Mouse (Mus musculus) forebrain, embryonic 14.5 days (tissue): Measurements from ENCODE around the gene Gm8267. TPM values are rescaled to one million over a fixed set of nuclear protein-coding genes. Genes with fewer than 3 reads are reported as not detected.
"Not testable (repeated sequence)": the region's sequence is repeated elsewhere in the genome, so short reads cannot be mapped to it uniquely, and the experiment has no call there.

ENCODE experiments used
- ATAC-seq: fragments of 200-750 bp; cut with Nextera tagmentation; 2 replicates; pipeline ENCODE4 v1.8.0; 2017; ENCODE audit warnings: mild to moderate bottlenecking, moderate library complexity
- DNase-seq: peaks from one replicate; pipeline ENCODE4 v3.0.0-alpha.2; 2015; ENCODE audit warnings: low spot score
- H3K27ac ChIP-seq: fragments of 300-500 bp; sonication (generic); 2 replicates; pipeline ENCODE4 v1.5.1; 2014; ENCODE audit warnings: low read depth, mild to moderate bottlenecking, control low read depth, low read length, moderate library complexity
- H3K27me3 ChIP-seq: fragments of 300-500 bp; sonication (generic); replicated peaks from 2 replicates; pipeline ENCODE4 v1.6.1; 2014; ENCODE audit warnings: low read length, control low read depth, mixed read lengths; ENCODE audit not compliant: control insufficient read depth, insufficient read depth
- H3K36me3 ChIP-seq: fragments of 300-500 bp; sonication (generic); 2 replicates; pipeline ENCODE4 v1.6.1; 2014; ENCODE audit warnings: low read length, control low read depth; ENCODE audit not compliant: control insufficient read depth, insufficient read depth
- H3K4me1 ChIP-seq: fragments of 300-500 bp; sonication (generic); 2 replicates; pipeline ENCODE4 v1.6.1; 2014; ENCODE audit warnings: antibody characterized with exemption, low read length, control low read depth; ENCODE audit not compliant: control insufficient read depth, insufficient read depth
- H3K4me2 ChIP-seq: fragments of 300-500 bp; sonication (generic); 2 replicates; pipeline ENCODE4 v1.6.1; 2014; ENCODE audit warnings: mild to moderate bottlenecking, control low read depth, low read length
- H3K4me3 ChIP-seq: fragments of 300-500 bp; sonication (generic); 2 replicates; pipeline ENCODE4 v1.5.1; 2014; ENCODE audit warnings: low read depth, low read length, control low read depth
- H3K9ac ChIP-seq: fragments of 300-500 bp; sonication (generic); 2 replicates; pipeline ENCODE4 v1.6.1; 2014; ENCODE audit warnings: mild to moderate bottlenecking, low read length, control low read depth, moderate library complexity
- H3K9me3 ChIP-seq: fragments of 300-500 bp; sonication (generic); replicated peaks from 2 replicates; pipeline ENCODE4 v1.6.1; 2016; ENCODE audit warnings: low read length, control low read depth, mixed read lengths; ENCODE audit not compliant: control insufficient read depth
- WGBS: fragments of 180-500 bp; shearing (Covaris S2); extraction: QIAGEN DNeasy Blood & Tissue Kit; methylation state at CpG from one replicate; pipeline ENCODE4 v1.1.7; 2014; 5-methylcytosine and 5-hydroxymethylcytosine counted together
- polyA plus RNA-seq: library from polyadenylated mRNA; unstranded; fragments of >200 nt; fragmentation: Nextera tagmentation; extraction: Ambion mirVana; gene quantifications from 2 replicates; pipeline ENCODE4 v1.2.1, GENCODE M21; 2014

Gm8267 gene
- not detected in 2 replicates for polyA plus RNA-seq

GRCm38 (mm10) chr14:44750240-44750639 lies at the start of gene Gm8267:
Gene Gm8267 (minus strand): TSS chr14:44750340.
- no peak within 1 kb of the TSS for H3K27ac ChIP-seq
- ATAC-seq, result no peak

GRCm38 (mm10) chr14:44789537-44790382 lies 39.6 kb upstream of the Gm8267 start:
- not testable (repeated sequence) for H3K27ac ChIP-seq, DNase-seq, H3K27me3 ChIP-seq, H3K36me3 ChIP-seq, H3K9ac ChIP-seq, ATAC-seq, H3K4me2 ChIP-seq, H3K9me3 ChIP-seq, H3K4me1 ChIP-seq, H3K4me3 ChIP-seq
- 68% methylated on average over 2 of the region's 2 CpGs for WGBS

More at GRCm38 (mm10) chr14:44750240-44750639, at the start of gene Gm8267:
- Histone ChIP-seq H3K27me3 (no peaks in the 10 kb centered on the region), H3K36me3 (no peaks in the 10 kb centered on the region), H3K9me3 (no peaks in the 10 kb centered on the region), H3K4me3 (no peak within 1 kb of the TSS), H3K4me1 (no peaks in the 10 kb centered on the region), H3K9ac (no peak within 1 kb of the TSS), H3K4me2 (no peak within 1 kb of the TSS)
- 83% methylated on average over 3 of the region's 3 CpGs for WGBS
- DNase-seq, result no peak

- ATAC-seq, H3K4me2 ChIP-seq, H3K4me1 ChIP-seq, H3K27ac ChIP-seq, H3K9ac ChIP-seq, H3K4me3 ChIP-seq, H3K9me3 ChIP-seq, DNase-seq, H3K27me3 ChIP-seq, H3K36me3 ChIP-seq: not testable (repeated sequence)
- WGBS, result 81% methylated on average over 1 of the region's 1 CpGs
These were observed 7.4 kb downstream of the Gm8267 start for GRCm38 (mm10) chr14:44742789-44743188.

GRCm38 (mm10) chr14:44730711-44731110 lies 19.4 kb downstream of the Gm8267 start:
- H3K4me1 ChIP-seq, DNase-seq, H3K27ac ChIP-seq, H3K36me3 ChIP-seq, H3K27me3 ChIP-seq, H3K4me2 ChIP-seq, H3K4me3 ChIP-seq, H3K9me3 ChIP-seq, H3K9ac ChIP-seq, ATAC-seq: not testable (repeated sequence)

- H3K9me3 ChIP-seq, DNase-seq, H3K9ac ChIP-seq, H3K4me2 ChIP-seq, H3K4me3 ChIP-seq, H3K27me3 ChIP-seq, ATAC-seq, H3K27ac ChIP-seq, H3K36me3 ChIP-seq, H3K4me1 ChIP-seq: not testable (repeated sequence)
- WGBS, result 94% methylated on average over 3 of the region's 3 CpGs
These were observed 43.8 kb downstream of the Gm8267 start, which contains the start of gene Gm8257 for GRCm38 (mm10) chr14:44706356-44706755. Gene Gm8257 (minus strand): TSS chr14:44706456.

Other genes starting within 250 kb of the Gm8267 start
- not detected in 2 replicates for gene Gm17093, start 232.1 kb downstream of the Gm8267 start, polyA plus RNA-seq
- not detected in 2 replicates for gene Gm8247, start 167.2 kb downstream of the Gm8267 start, polyA plus RNA-seq
- gene Gm5624, start 122.4 kb downstream of the Gm8267 start, polyA plus RNA-seq, result not detected in 2 replicates
- not detected in 2 replicates for gene Gm8257, start 43.9 kb downstream of the Gm8267 start, polyA plus RNA-seq
- gene Ptgdr, start 109.0 kb upstream of the Gm8267 start, polyA plus RNA-seq, result 0.15 and 0.30 TPM in 2 replicates
- 0.22 and 0.27 TPM in 2 replicates for gene Ptger2, start 237.9 kb upstream of the Gm8267 start, polyA plus RNA-seq